Mouse (Mus musculus): ENCODE measurements around the gene Atp5l. TPM values are rescaled to one million over a fixed set of nuclear protein-coding genes. Genes with fewer than 3 reads are reported as not detected.
A peak's percentile ranks its signal among the peaks of the same experiment; 100 is the strongest.

Gene Atp5l
- polyA plus RNA-seq, 1 experiment, result 250 TPM

DNA sequence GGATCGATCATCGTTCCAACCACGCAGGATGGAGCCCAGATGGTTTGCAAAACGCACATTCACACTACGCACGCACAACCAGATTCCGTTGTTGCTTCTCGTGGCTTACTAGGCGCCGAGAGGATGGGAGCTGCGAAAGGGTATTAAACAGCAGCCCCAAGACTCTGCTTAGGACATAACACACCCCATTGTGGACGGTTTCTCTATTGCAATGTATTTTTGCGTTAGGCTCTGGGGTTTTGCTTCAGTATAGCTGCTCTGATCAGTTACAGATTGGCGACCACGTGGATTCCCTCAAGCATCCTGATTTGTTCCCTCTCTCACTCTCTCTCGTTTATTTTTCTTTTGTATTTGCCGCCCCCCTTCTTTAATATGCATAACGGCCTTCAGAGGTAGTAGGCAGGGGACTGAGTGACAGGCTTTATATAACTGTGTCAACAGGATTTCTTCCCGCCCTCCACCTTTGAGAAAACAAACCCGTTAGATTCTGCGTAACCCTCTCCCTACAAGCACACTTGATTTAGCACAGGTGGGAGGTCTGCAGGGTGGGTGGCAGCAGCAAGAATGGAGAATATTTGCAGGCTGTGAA is 37.5 kb downstream of the Atp5l start:
- Histone ChIP-seq H3K27ac (ENCODE audit: control insufficient read depth, insufficient read depth, low read length) (no peak overlapping the region), H3K36me3 (ENCODE audit: control insufficient read depth, insufficient read depth, low read length) (no peaks in the 10 kb centered on the region), H3K4me3 (ENCODE audit: control insufficient read depth, insufficient read depth, low read length) (peak overlapping the region; percentile 95; the same call in 1 of the 2 replicates), H3K27me3 (ENCODE audit: control insufficient read depth, insufficient read depth, low read length) (no peaks in the 10 kb centered on the region), H3K4me1 (replicated peaks; ENCODE audit: control insufficient read depth, insufficient read depth, low read length) (peaks cover 18% of the 10 kb centered on the region)
- TF ChIP-seq POLR2A (IDR thresholded peaks at IDR 0.05; ENCODE audit: control insufficient read depth, extremely low read depth, insufficient read depth, low read length, poor library complexity) (no peak), CTCF (IDR thresholded peaks at IDR 0.05; ENCODE audit: borderline replicate concordance, control insufficient read depth, extremely low read depth, insufficient read depth, low read length, poor library complexity) (no peak)
- 2% methylated on average over 21 of the region's 21 CpGs for WGBS
- peak; percentile 17 for DNase-seq

DNA sequence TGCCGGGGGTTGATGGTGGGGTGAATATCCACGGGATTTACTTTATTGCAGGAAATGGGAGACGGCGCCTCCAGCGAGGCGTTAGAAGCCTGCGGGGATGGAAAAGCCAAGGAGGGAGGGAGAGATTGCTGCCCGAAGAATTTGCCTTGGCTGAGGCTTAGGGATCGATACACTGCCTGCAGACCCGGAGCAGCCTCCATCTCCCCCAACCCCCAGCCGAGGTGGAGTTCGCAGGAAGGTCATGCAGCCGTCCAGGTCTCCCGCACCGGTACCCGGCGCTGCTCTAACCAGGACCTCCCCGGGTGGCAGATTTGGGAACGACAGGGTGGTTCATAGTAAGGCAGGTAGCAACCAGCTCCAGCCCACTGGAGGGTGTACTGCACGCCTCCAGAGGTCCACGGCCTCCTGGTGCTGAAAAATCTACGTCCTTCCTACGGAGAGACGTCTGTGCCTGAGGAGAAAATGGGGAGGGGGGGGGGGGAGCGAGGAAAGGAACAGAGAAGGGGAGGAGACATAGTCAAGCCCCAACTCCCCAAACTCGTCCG is 38.0 kb downstream of the Atp5l start:
- peak; percentile 61 for DNase-seq
- no peaks in the 10 kb centered on the region for H3K27me3 ChIP-seq (ENCODE audit: control insufficient read depth, insufficient read depth, low read length)
- under 1% methylated on average over 26 of the region's 27 CpGs for WGBS
- TF ChIP-seq POLR2A (IDR thresholded peaks at IDR 0.05; ENCODE audit: control insufficient read depth, extremely low read depth, insufficient read depth, low read length, poor library complexity) (0 out of 2 replicates have a peak, but pooled peaks have one; percentile 4), CTCF (IDR thresholded peaks at IDR 0.05; ENCODE audit: borderline replicate concordance, control insufficient read depth, extremely low read depth, insufficient read depth, low read length, poor library complexity) (0 out of 2 replicates have a peak, but pooled peaks have one; percentile 29)
- H3K36me3 ChIP-seq (ENCODE audit: control insufficient read depth, insufficient read depth, low read length), result no peaks in the 10 kb centered on the region; the same call in 1 of the 2 replicates
- no peak overlapping the region for H3K27ac ChIP-seq (ENCODE audit: control insufficient read depth, insufficient read depth, low read length)
- H3K4me1 ChIP-seq (replicated peaks; ENCODE audit: control insufficient read depth, insufficient read depth, low read length), result peaks cover 19% of the 10 kb centered on the region
- peak overlapping the region; percentile 95 for H3K4me3 ChIP-seq (ENCODE audit: control insufficient read depth, insufficient read depth, low read length)

DNA sequence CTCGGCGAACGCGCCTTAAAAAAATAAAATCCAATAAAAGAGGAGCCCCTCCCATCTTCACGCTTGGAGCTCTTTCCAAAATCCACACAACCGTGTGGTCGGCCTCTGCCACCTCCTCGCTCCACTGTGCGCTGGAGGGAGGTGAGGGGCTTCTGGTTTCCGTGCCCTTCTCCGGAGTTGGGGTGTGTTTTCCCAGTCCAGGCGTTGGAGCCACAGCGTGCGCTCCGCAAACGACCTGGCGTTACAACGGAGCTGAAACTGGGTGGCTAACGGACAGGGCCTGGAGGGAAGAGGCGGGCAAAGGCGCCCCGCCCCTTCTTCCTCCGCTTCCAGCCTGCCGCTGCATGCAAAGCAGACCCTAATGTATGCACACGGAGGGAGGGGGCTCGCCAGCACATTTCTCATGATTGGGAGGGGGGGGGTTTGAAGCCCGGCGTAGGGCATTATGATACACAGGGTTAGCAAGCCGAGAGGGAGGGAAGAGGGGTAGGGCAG is 38.6 kb downstream of the Atp5l start:
- WGBS, result under 1% methylated on average over 29 of the region's 29 CpGs
- peak; percentile 79 for DNase-seq
- Histone ChIP-seq H3K4me3 (ENCODE audit: control insufficient read depth, insufficient read depth, low read length) (peak overlapping the region; percentile 95), H3K4me1 (replicated peaks; ENCODE audit: control insufficient read depth, insufficient read depth, low read length) (peaks cover 19% of the 10 kb centered on the region), H3K36me3 (ENCODE audit: control insufficient read depth, insufficient read depth, low read length) (no peaks in the 10 kb centered on the region; the same call in 1 of the 2 replicates), H3K27ac (ENCODE audit: control insufficient read depth, insufficient read depth, low read length) (peak overlapping the region; percentile 76), H3K27me3 (ENCODE audit: control insufficient read depth, insufficient read depth, low read length) (no peaks in the 10 kb centered on the region)
- 0 out of 2 replicates have a peak, but pooled peaks have one; percentile 45 for TF ChIP-seq CTCF (IDR thresholded peaks at IDR 0.05; ENCODE audit: borderline replicate concordance, control insufficient read depth, extremely low read depth, insufficient read depth, low read length, poor library complexity)
- TF ChIP-seq POLR2A (IDR thresholded peaks at IDR 0.05; ENCODE audit: control insufficient read depth, extremely low read depth, insufficient read depth, low read length, poor library complexity), result 0 out of 2 replicates have a peak, but pooled peaks have one; percentile 33

DNA sequence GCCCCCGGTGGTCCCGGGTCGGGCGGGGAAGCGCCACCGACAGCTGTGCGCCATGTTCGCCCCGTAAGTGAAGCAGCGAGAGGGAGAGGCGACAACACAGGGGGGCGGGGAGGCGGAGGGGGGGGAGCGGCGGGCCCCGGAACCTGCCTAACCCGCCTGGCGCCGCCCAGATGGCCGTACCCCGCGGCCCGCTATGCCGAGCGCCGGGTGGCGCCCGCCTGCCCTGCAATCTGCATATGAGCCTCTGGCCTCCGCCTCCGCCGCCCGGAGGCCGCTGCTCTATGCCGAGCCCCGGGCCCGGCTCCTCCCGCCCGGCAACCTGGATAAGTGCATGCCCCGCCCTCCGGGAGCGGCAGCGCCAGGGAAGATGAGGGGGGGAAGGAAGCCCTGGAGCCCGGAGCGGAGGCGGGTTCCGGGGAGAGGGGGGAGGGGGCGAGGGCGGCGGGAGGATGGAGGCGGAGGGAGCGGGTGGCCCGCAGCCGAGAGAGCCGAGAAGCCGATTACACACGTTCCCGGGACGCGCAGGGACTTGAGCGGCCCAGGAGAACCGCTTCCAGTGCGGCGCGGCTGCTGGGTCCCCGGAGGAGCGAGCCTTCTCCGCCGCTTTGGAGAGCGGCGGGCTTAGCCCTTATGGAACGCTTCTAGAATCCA is 39.2 kb downstream of the Atp5l start, which contains the start of gene Kmt2a:
TSS of gene Kmt2a (minus strand) at position 76 of the 651 bp plus-strand sequence.
- H3K4me3 ChIP-seq (ENCODE audit: control insufficient read depth, insufficient read depth, low read length), result peak within 1 kb of the TSS; percentile 95
- TF ChIP-seq CTCF (IDR thresholded peaks at IDR 0.05; ENCODE audit: borderline replicate concordance, control insufficient read depth, extremely low read depth, insufficient read depth, low read length, poor library complexity) (peak; percentile 35; the same call in 1 of the 2 replicates), POLR2A (IDR thresholded peaks at IDR 0.05; ENCODE audit: control insufficient read depth, extremely low read depth, insufficient read depth, low read length, poor library complexity) (0 out of 2 replicates have a peak, but pooled peaks have one; percentile 43)
- no peaks in the 10 kb centered on the region for H3K27me3 ChIP-seq (ENCODE audit: control insufficient read depth, insufficient read depth, low read length)
- WGBS, result under 1% methylated on average over 55 of the region's 71 CpGs
- DNase-seq, result peak; percentile 95
- peak within 1 kb of the TSS; percentile 91 for H3K27ac ChIP-seq (ENCODE audit: control insufficient read depth, insufficient read depth, low read length)
- H3K4me1 ChIP-seq (replicated peaks; ENCODE audit: control insufficient read depth, insufficient read depth, low read length), result peaks cover 19% of the 10 kb centered on the region
- no peaks in the 10 kb centered on the region; the same call in 1 of the 2 replicates for H3K36me3 ChIP-seq (ENCODE audit: control insufficient read depth, insufficient read depth, low read length)

DNA sequence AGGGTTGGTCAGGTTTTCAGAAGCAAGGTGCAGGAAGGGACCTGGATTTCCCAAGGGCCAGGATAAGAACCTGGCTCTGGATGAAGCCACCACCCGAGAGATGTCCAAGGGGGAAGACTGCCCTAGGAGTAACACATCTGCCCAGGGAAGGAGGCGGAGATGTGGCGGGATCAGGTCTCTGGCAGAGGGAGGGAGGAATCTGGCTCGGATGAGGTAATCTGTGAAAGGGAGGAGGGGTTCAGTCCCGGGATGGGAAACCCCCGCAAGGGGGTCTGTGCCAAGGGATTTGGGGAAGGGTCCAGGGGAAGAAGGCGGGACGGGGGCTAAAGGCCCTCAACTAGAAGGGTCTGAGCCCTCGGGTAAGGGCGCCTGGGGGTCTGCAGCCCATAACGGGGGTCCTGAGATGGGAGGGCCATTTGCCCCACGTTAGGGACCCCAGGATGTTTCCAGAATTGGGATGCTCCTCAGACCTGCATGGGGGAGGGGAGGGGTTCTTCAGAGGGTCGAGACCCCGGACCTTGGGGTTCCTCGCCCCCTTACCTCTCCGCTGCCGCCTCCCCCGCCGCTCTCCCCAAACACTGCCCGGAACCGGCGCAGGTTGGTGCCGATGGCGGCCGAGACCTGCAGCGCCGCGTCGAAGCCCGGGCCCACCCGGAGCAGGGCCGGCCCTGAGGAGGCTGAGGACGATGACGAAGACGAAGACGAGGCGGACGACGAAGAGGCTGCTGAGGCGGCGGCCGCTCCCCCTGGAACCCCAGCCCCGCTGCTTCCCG is 40.0 kb downstream of the Atp5l start:
- H3K36me3 ChIP-seq (ENCODE audit: control insufficient read depth, insufficient read depth, low read length), result no peaks in the 10 kb centered on the region; the same call in 1 of the 2 replicates
- peak overlapping the region; percentile 94 for H3K4me3 ChIP-seq (ENCODE audit: control insufficient read depth, insufficient read depth, low read length)
- DNase-seq, result peak; percentile 40
- peaks cover 22% of the 10 kb centered on the region for H3K4me1 ChIP-seq (replicated peaks; ENCODE audit: control insufficient read depth, insufficient read depth, low read length)
- WGBS, result under 1% methylated on average over 39 of the region's 44 CpGs
- TF ChIP-seq POLR2A (IDR thresholded peaks at IDR 0.05; ENCODE audit: control insufficient read depth, extremely low read depth, insufficient read depth, low read length, poor library complexity), result 0 out of 2 replicates have a peak, but pooled peaks have one; percentile 2
- TF ChIP-seq CTCF (IDR thresholded peaks at IDR 0.05; ENCODE audit: borderline replicate concordance, control insufficient read depth, extremely low read depth, insufficient read depth, low read length, poor library complexity), result peak; percentile 33; the same call in 1 of the 2 replicates
- H3K27me3 ChIP-seq (ENCODE audit: control insufficient read depth, insufficient read depth, low read length), result no peaks in the 10 kb centered on the region
- H3K27ac ChIP-seq (ENCODE audit: control insufficient read depth, insufficient read depth, low read length), result peak overlapping the region; percentile 91
